27 mouse cellular contexts compared by ENCODE assay signal in the genomic region with DNA sequence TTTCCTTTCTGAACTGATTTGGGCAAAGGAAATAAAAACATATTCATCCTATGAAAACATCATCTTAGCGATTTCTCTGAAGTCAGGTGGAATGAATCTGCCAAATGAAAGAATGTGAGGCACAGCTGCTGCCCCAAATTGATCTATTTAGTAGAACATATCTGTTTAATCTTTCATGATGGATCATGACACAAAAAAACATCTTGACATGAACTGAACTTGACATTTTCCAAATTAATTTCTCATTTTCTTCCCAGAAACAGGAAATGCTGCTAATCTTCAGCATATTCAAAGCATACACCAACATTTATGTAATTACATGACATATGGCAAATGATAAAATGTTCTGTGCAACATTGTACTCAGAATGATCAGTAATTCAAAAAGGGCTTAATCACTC.
DNase-seq lines count a peak whose midpoint lies in the region; ATAC-seq and TF ChIP-seq lines count a peak whose summit lies in the region.
"Had no signal": no experiment of that assay in that cellular context is flagged by ENCODE, and none has a peak within 500 bp of the region (broad histone marks: within the 10 kb centered on the region; RNA-seq: fewer than 3 reads in every experiment).

No protein-coding gene starts in this region.

- no peak overlapping the region for H3K4me3 ChIP-seq in forebrain, embryonic 14.5 days (ENCODE audit: low read depth, low read length)
- no peak overlapping the region for H3K4me3 ChIP-seq in forebrain, embryonic 11.5 days (ENCODE audit: low read depth, low read length)
- H3K4me3 ChIP-seq: embryonic facial prominence, embryonic 13.5 days; forebrain, embryonic 10.5 days; forebrain, embryonic 15.5 days; heart, embryonic 12.5 days; heart, embryonic 15.5 days; intestine, embryonic 15.5 days had no signal

- H3K4me2 ChIP-seq in forebrain, embryonic 14.5 days (ENCODE audit: low read length): no peak overlapping the region
- H3K4me2 ChIP-seq in forebrain, embryonic 11.5 days (ENCODE audit: low read depth, low read length, severe bottlenecking): no peak overlapping the region
- H3K4me2 ChIP-seq: embryonic facial prominence, embryonic 13.5 days; forebrain, embryonic 15.5 days; heart, embryonic 12.5 days; heart, embryonic 15.5 days; hindbrain, embryonic 14.5 days; intestine, embryonic 15.5 days had no signal

- no peak for TF ChIP-seq CTCF in brain, embryonic 14.5 days (IDR thresholded peaks at IDR 0.05; ENCODE audit: borderline replicate concordance, extremely low read depth, insufficient read depth, insufficient read length)

- TF ChIP-seq POLR2A in brain, embryonic 14.5 days (IDR thresholded peaks at IDR 0.05; ENCODE audit: borderline replicate concordance, extremely low read depth, insufficient read depth, insufficient read length, poor library complexity, severe bottlenecking): no peak

- WGBS in forebrain, embryonic 14.5 days: 71% methylated on average over 1 of the region's 1 CpGs
- 89% methylated on average over 1 of the region's 1 CpGs for WGBS in forebrain, embryonic 11.5 days

- no peaks in the 10 kb centered on the region for H3K27me3 ChIP-seq in forebrain, embryonic 14.5 days (replicated peaks; ENCODE audit: control insufficient read depth, insufficient read depth, low read length)
- H3K27me3 ChIP-seq in forebrain, embryonic 11.5 days (ENCODE audit: control insufficient read depth, insufficient read depth, low read length): no peaks in the 10 kb centered on the region
- H3K27me3 ChIP-seq: CH12.LX; embryonic facial prominence, embryonic 13.5 days; forebrain, embryonic 15.5 days; heart, embryonic 12.5 days; heart, embryonic 15.5 days; intestine, embryonic 15.5 days; Patski had no signal

- no peaks in the 10 kb centered on the region for H3K4me1 ChIP-seq in forebrain, embryonic 14.5 days (ENCODE audit: control insufficient read depth, insufficient read depth, low read length)
- H3K4me1 ChIP-seq in forebrain, embryonic 11.5 days (replicated peaks; ENCODE audit: control insufficient read depth, insufficient read depth, low read length): no peaks in the 10 kb centered on the region
- H3K4me1 ChIP-seq: embryonic facial prominence, embryonic 13.5 days; forebrain, embryonic 10.5 days; forebrain, embryonic 15.5 days; heart, embryonic 12.5 days; heart, embryonic 15.5 days; intestine, embryonic 15.5 days had no signal

- H3K27ac ChIP-seq in forebrain, embryonic 14.5 days (ENCODE audit: low read depth, low read length): no peak overlapping the region
- no peak overlapping the region for H3K27ac ChIP-seq in forebrain, embryonic 11.5 days (ENCODE audit: low read depth, low read length)
- H3K27ac ChIP-seq: embryonic facial prominence, embryonic 13.5 days; forebrain, embryonic 10.5 days; forebrain, embryonic 15.5 days; heart, embryonic 15.5 days; hindbrain, embryonic 14.5 days; intestine, embryonic 15.5 days had no signal

- peak; percentile 8 for DNase-seq in forebrain, embryonic 14.5 days (ENCODE audit: low spot score)
- DNase-seq in forebrain, embryonic 11.5 days (ENCODE audit: low spot score): no peak
- DNase-seq in layer of hippocampus, adult 9-10 months (ENCODE audit: low spot score): peak; percentile 3
- no peak for DNase-seq in layer of hippocampus, adult 9-11 months
- DNase-seq in brain, embryonic 14.5 days (ENCODE audit: low read depth): peak; percentile 33
- peak; percentile 62 for DNase-seq in retina, postnatal 1 day
- no peak for DNase-seq in testis, postnatal 10 days (ENCODE audit: low spot score)
- DNase-seq: adrenal gland, adult 2 months; adrenal gland, postnatal 14 days; B cell, adult 2 months; cerebellum, adult 18-20 months; cerebellum, adult 9-10 months; cerebellum, postnatal 14 days; gastrocnemius, postnatal 25 days; heart, adult 18-20 months; heart, postnatal 10 days; heart, postnatal 36 days had no signal

- H3K9me3 ChIP-seq in forebrain, embryonic 14.5 days (replicated peaks; ENCODE audit: control insufficient read depth, low read length): no peaks in the 10 kb centered on the region
- H3K9me3 ChIP-seq in forebrain, embryonic 11.5 days (ENCODE audit: control insufficient read depth, low read length): no peaks in the 10 kb centered on the region
- H3K9me3 ChIP-seq: embryonic facial prominence, embryonic 13.5 days; forebrain, embryonic 10.5 days; forebrain, embryonic 15.5 days; G1E; heart, embryonic 12.5 days; heart, embryonic 15.5 days; intestine, embryonic 15.5 days had no signal

- H3K9ac ChIP-seq in forebrain, embryonic 14.5 days (ENCODE audit: low read length): no peak overlapping the region
- no peak overlapping the region for H3K9ac ChIP-seq in forebrain, embryonic 11.5 days (ENCODE audit: low read length)
- H3K9ac ChIP-seq: embryonic facial prominence, embryonic 13.5 days; forebrain, embryonic 15.5 days; heart, embryonic 12.5 days; heart, embryonic 15.5 days; hindbrain, embryonic 14.5 days; intestine, embryonic 15.5 days had no signal

- H3K36me3 ChIP-seq in forebrain, embryonic 14.5 days (ENCODE audit: control insufficient read depth, insufficient read depth, low read length): no peaks in the 10 kb centered on the region
- H3K36me3 ChIP-seq in forebrain, embryonic 11.5 days (ENCODE audit: control insufficient read depth, insufficient read depth, low read length): no peaks in the 10 kb centered on the region
- H3K36me3 ChIP-seq: embryonic facial prominence, embryonic 13.5 days; forebrain, embryonic 10.5 days; forebrain, embryonic 15.5 days; G1E; heart, embryonic 12.5 days; heart, embryonic 15.5 days; intestine, embryonic 15.5 days had no signal

- ATAC-seq in forebrain, embryonic 14.5 days: no peak
- ATAC-seq in forebrain, embryonic 11.5 days (replicated peaks; ENCODE audit: low FRiP score): no peak
- ATAC-seq: forebrain, embryonic 15.5 days; intestine, embryonic 15.5 days; Patski had no signal

Comparison
In these comparisons a context has a peak if more than half of its experiments do, and no peak if none do; other contexts are left out.
1. DNase-seq: peak in forebrain, embryonic 14.5 days (single experiment), layer of hippocampus, adult 9-10 months (single experiment), brain, embryonic 14.5 days (single experiment) and retina, postnatal 1 day (single experiment); none in forebrain, embryonic 11.5 days (single experiment), layer of hippocampus, adult 9-11 months (single experiment) and testis, postnatal 10 days (single experiment).